Mouse (Mus musculus) stomach, embryonic 16.5 days (tissue): ENCODE data around the gene Auts2. TPM values are rescaled to one million over a fixed set of nuclear protein-coding genes. Genes with fewer than 3 reads are reported as not detected.
A peak's percentile ranks its signal among the peaks of the same experiment; 100 is the strongest.

Experiments used
- ATAC-seq: fragments of 200-750 bp; cut with Nextera tagmentation; 2 replicates; pipeline ENCODE4 v1.8.0; 2017; ENCODE audit warnings: moderate number of reproducible peaks, moderate TSS enrichment; ENCODE audit not compliant: insufficient read depth, low FRiP score
- H3K27ac ChIP-seq: fragments of 300-500 bp; sonication (generic); 2 replicates; pipeline ENCODE4 v1.5.1; 2014; ENCODE audit warnings: low read length
- H3K27me3 ChIP-seq: fragments of 300-500 bp; sonication (generic); 2 replicates; pipeline ENCODE4 v1.6.1; 2014; ENCODE audit warnings: low read length, control low read depth, mixed read lengths; ENCODE audit not compliant: control insufficient read depth, insufficient read depth
- H3K36me3 ChIP-seq: fragments of 300-500 bp; sonication (generic); 2 replicates; pipeline ENCODE4 v1.6.1; 2014; ENCODE audit warnings: low read length; ENCODE audit not compliant: control insufficient read depth, insufficient read depth
- H3K4me1 ChIP-seq: fragments of 300-500 bp; sonication (generic); 2 replicates; pipeline ENCODE4 v1.6.1; 2014; ENCODE audit warnings: low read length, control low read depth, mixed read lengths; ENCODE audit not compliant: control insufficient read depth, insufficient read depth
- H3K4me2 ChIP-seq: fragments of 300-500 bp; sonication (generic); 2 replicates; pipeline ENCODE4 v1.6.1; 2014; ENCODE audit warnings: low read depth, low read length, mixed read lengths
- H3K4me3 ChIP-seq: fragments of 300-500 bp; sonication (generic); replicated peaks from 2 replicates; pipeline ENCODE4 v1.5.1; 2014; ENCODE audit warnings: mild to moderate bottlenecking, low read length
- H3K9ac ChIP-seq: fragments of 300-500 bp; sonication (generic); 2 replicates; pipeline ENCODE4 v1.6.1; 2014; ENCODE audit warnings: low read length
- H3K9me3 ChIP-seq: fragments of 300-500 bp; sonication (generic); replicated peaks from 2 replicates; pipeline ENCODE4 v1.6.1; 2016; ENCODE audit warnings: low read length, control low read depth; ENCODE audit not compliant: control insufficient read depth
- WGBS: fragments of 180-500 bp; shearing (Covaris S2); extraction: QIAGEN DNeasy Blood & Tissue Kit; methylation state at CpG from one replicate; pipeline ENCODE4 v1.1.7; 2014; 5-methylcytosine and 5-hydroxymethylcytosine counted together
- polyA plus RNA-seq: library from polyadenylated mRNA; unstranded; fragments of >200 nt; fragmentation: Nextera tagmentation; extraction: Ambion mirVana; gene quantifications from 2 replicates; pipeline ENCODE4 v1.2.1, GENCODE M21; 2015

The Auts2 gene
- polyA plus RNA-seq, 1 experiment from 2014 or later: 20.1 TPM

GRCm38 (mm10) chr5:132429363-132429762, 113.8 kb downstream of the Auts2 start:
- no peaks in the 10 kb centered on the region for H3K4me1 ChIP-seq
- H3K4me2 ChIP-seq: no peak overlapping the region
- no peak for ATAC-seq
- 89% methylated on average over 3 of the region's 3 CpGs for WGBS
- H3K4me3 ChIP-seq: no peak overlapping the region
- H3K9ac ChIP-seq: no peak overlapping the region
- H3K36me3 ChIP-seq: no peaks in the 10 kb centered on the region
- no peaks in the 10 kb centered on the region for H3K9me3 ChIP-seq
- no peaks in the 10 kb centered on the region for H3K27me3 ChIP-seq
- H3K27ac ChIP-seq: no peak overlapping the region

GRCm38 (mm10) chr5:132426342-132426741, 116.8 kb downstream of the Auts2 start:
- Histone ChIP-seq H3K27ac (no peak overlapping the region), H3K27me3 (no peaks in the 10 kb centered on the region), H3K36me3 (no peaks in the 10 kb centered on the region), H3K9ac (no peak overlapping the region), H3K4me1 (no peaks in the 10 kb centered on the region), H3K9me3 (no peaks in the 10 kb centered on the region), H3K4me2 (no peak overlapping the region), H3K4me3 (no peak overlapping the region)
- 83% methylated on average over 3 of the region's 3 CpGs for WGBS
- no peak for ATAC-seq

GRCm38 (mm10) chr5:132425792-132426309, 117.3 kb downstream of the Auts2 start:
- Histone ChIP-seq H3K4me1 (no peaks in the 10 kb centered on the region), H3K27ac (no peak overlapping the region), H3K27me3 (no peaks in the 10 kb centered on the region), H3K36me3 (no peaks in the 10 kb centered on the region), H3K9me3 (no peaks in the 10 kb centered on the region), H3K4me2 (no peak overlapping the region), H3K9ac (no peak overlapping the region), H3K4me3 (no peak overlapping the region)
- ATAC-seq: no peak
- 78% methylated on average over 6 of the region's 6 CpGs for WGBS

GRCm38 (mm10) chr5:132410338-132410852, 132.7 kb downstream of the Auts2 start:
- Histone ChIP-seq H3K27ac (no peak overlapping the region), H3K4me1 (no peaks in the 10 kb centered on the region), H3K27me3 (no peaks in the 10 kb centered on the region), H3K9ac (no peak overlapping the region), H3K4me3 (no peak overlapping the region), H3K36me3 (no peaks in the 10 kb centered on the region), H3K9me3 (no peaks in the 10 kb centered on the region), H3K4me2 (no peak overlapping the region)
- WGBS: 71% methylated on average over 4 of the region's 4 CpGs
- no peak for ATAC-seq

GRCm38 (mm10) chr5:132408892-132409575, 134.1 kb downstream of the Auts2 start:
- Histone ChIP-seq H3K9ac (no peak overlapping the region), H3K4me2 (no peak overlapping the region), H3K4me3 (no peak overlapping the region), H3K9me3 (no peaks in the 10 kb centered on the region), H3K36me3 (no peaks in the 10 kb centered on the region), H3K27me3 (no peaks in the 10 kb centered on the region), H3K27ac (no peak overlapping the region), H3K4me1 (no peaks in the 10 kb centered on the region)
- WGBS: 56% methylated on average over 2 of the region's 2 CpGs
- ATAC-seq: no peak

- no peak for ATAC-seq
- Histone ChIP-seq H3K27me3 (no peaks in the 10 kb centered on the region), H3K9me3 (no peaks in the 10 kb centered on the region), H3K9ac (no peak overlapping the region), H3K36me3 (no peaks in the 10 kb centered on the region), H3K4me1 (peaks cover 9% of the 10 kb centered on the region), H3K27ac (no peak overlapping the region), H3K4me2 (no peak overlapping the region), H3K4me3 (no peak overlapping the region)
- 62% methylated on average over 10 of the region's 10 CpGs for WGBS
Observed at GRCm38 (mm10) chr5:132400556-132400955, 142.6 kb downstream of the Auts2 start.

- no peaks in the 10 kb centered on the region for H3K9me3 ChIP-seq
- H3K36me3 ChIP-seq: no peaks in the 10 kb centered on the region
- H3K4me2 ChIP-seq: no peak overlapping the region
- no peak overlapping the region for H3K9ac ChIP-seq
- no peaks in the 10 kb centered on the region for H3K27me3 ChIP-seq
- H3K4me3 ChIP-seq: no peak overlapping the region
- no peak for ATAC-seq
- WGBS: 50% methylated on average over 4 of the region's 4 CpGs
- H3K27ac ChIP-seq: no peak overlapping the region
- peaks cover 9% of the 10 kb centered on the region for H3K4me1 ChIP-seq
Observed at GRCm38 (mm10) chr5:132399486-132399885, 143.7 kb downstream of the Auts2 start.

GRCm38 (mm10) chr5:132395922-132396321, 147.2 kb downstream of the Auts2 start:
- WGBS: 74% methylated on average over 3 of the region's 3 CpGs
- no peak overlapping the region for H3K4me3 ChIP-seq
- no peak for ATAC-seq

GRCm38 (mm10) chr5:132394800-132395575, 148.2 kb downstream of the Auts2 start:
- peak; percentile 44; the same call in 1 of the 2 replicates for ATAC-seq
- H3K4me1 ChIP-seq: no peaks in the 10 kb centered on the region; the same call in 1 of the 2 replicates
- no peak overlapping the region for H3K4me2 ChIP-seq
- H3K9ac ChIP-seq: no peak overlapping the region
- H3K9me3 ChIP-seq: no peaks in the 10 kb centered on the region
- H3K27me3 ChIP-seq: no peaks in the 10 kb centered on the region
- H3K36me3 ChIP-seq: no peaks in the 10 kb centered on the region
- no peak overlapping the region for H3K4me3 ChIP-seq
- 37% methylated on average over 6 of the region's 6 CpGs for WGBS
- H3K27ac ChIP-seq: no peak overlapping the region

More at GRCm38 (mm10) chr5:132395922-132396321, 147.2 kb downstream of the Auts2 start:
- Histone ChIP-seq H3K4me1 (peaks cover 5% of the 10 kb centered on the region), H3K27me3 (no peaks in the 10 kb centered on the region), H3K9ac (no peak overlapping the region), H3K4me2 (no peak overlapping the region), H3K9me3 (no peaks in the 10 kb centered on the region), H3K27ac (no peak overlapping the region), H3K36me3 (no peaks in the 10 kb centered on the region)
